Mouse (Mus musculus) heart, adult 8-10 months (tissue): ENCODE measurements at regions not wholly inside any gene's neighbourhood (a gene's known extent, or its start where the extent isn't known, plus 50 kb on each side); places are given as distances from the start of the nearest gene placed in this dataset.

Source experiments
- DNase-seq: peaks from one replicate; pipeline ENCODE4 v3.0.0; 2022; ENCODE audit warnings: low spot score

- DNase-seq: no peak
Observed at GRCm38 (mm10) chr17:76205082-76205481, 653.3 kb upstream of the Fam98a start.

- DNase-seq: no peak
Observed at GRCm38 (mm10) chr17:76184813-76185212, 633.1 kb upstream of the Fam98a start.

GRCm38 (mm10) chr17:76136660-76137495 is 585.1 kb upstream of the Fam98a start:
- DNase-seq: no peak

- no peak for DNase-seq
Observed at GRCm38 (mm10) chr17:76134030-76134429, 582.3 kb upstream of the Fam98a start.

- no peak for DNase-seq
Observed at GRCm38 (mm10) chr17:76125260-76125659, 573.5 kb upstream of the Fam98a start.

- no peak for DNase-seq
Observed at GRCm38 (mm10) chr17:76111315-76112195, 559.8 kb upstream of the Fam98a start.

GRCm38 (mm10) chr17:76110856-76111255 is 559.1 kb upstream of the Fam98a start:
- DNase-seq: no peak

GRCm38 (mm10) chr17:76083536-76083935 is 531.8 kb upstream of the Fam98a start:
- no peak for DNase-seq

- DNase-seq: no peak
Observed at GRCm38 (mm10) chr17:76081780-76082179, 530.0 kb upstream of the Fam98a start.

GRCm38 (mm10) chr17:76046438-76046837 is 494.7 kb upstream of the Fam98a start:
- DNase-seq: no peak

GRCm38 (mm10) chr17:76032710-76033109 is 481.0 kb upstream of the Fam98a start:
- no peak for DNase-seq

GRCm38 (mm10) chr17:76008011-76008410 is 456.3 kb upstream of the Fam98a start:
- DNase-seq: no peak

- DNase-seq: no peak
Observed at GRCm38 (mm10) chr17:76002836-76003235, 451.1 kb upstream of the Fam98a start.

GRCm38 (mm10) chr17:75961371-75961770 is 409.6 kb upstream of the Fam98a start:
- DNase-seq: no peak

GRCm38 (mm10) chr17:75936686-75937380 is 385.1 kb upstream of the Fam98a start:
- DNase-seq: no peak

GRCm38 (mm10) chr17:75931022-75931421 is 379.3 kb upstream of the Fam98a start:
- DNase-seq: no peak

- DNase-seq: no peak
Observed at GRCm38 (mm10) chr17:75920240-75920639, 368.5 kb upstream of the Fam98a start.

- DNase-seq: no peak
Observed at GRCm38 (mm10) chr17:75917020-75917419, 365.3 kb upstream of the Fam98a start.

- DNase-seq: no peak
Observed at GRCm38 (mm10) chr17:75916590-75916989, 364.8 kb upstream of the Fam98a start.

GRCm38 (mm10) chr17:75915256-75915655 is 363.5 kb upstream of the Fam98a start:
- DNase-seq: no peak

- DNase-seq: no peak
Observed at GRCm38 (mm10) chr17:75907085-75907484, 355.3 kb upstream of the Fam98a start.

GRCm38 (mm10) chr17:75906643-75907042 is 354.9 kb upstream of the Fam98a start:
- DNase-seq: no peak
